Mouse (Mus musculus) ovary, postnatal 14 days (tissue): Measurements from ENCODE around the gene Elp5.

Source experiments
- DNase-seq: peaks from one replicate; pipeline ENCODE4 v3.0.0; 2022; ENCODE audit warnings: low spot score

The Elp5 gene

DNA sequence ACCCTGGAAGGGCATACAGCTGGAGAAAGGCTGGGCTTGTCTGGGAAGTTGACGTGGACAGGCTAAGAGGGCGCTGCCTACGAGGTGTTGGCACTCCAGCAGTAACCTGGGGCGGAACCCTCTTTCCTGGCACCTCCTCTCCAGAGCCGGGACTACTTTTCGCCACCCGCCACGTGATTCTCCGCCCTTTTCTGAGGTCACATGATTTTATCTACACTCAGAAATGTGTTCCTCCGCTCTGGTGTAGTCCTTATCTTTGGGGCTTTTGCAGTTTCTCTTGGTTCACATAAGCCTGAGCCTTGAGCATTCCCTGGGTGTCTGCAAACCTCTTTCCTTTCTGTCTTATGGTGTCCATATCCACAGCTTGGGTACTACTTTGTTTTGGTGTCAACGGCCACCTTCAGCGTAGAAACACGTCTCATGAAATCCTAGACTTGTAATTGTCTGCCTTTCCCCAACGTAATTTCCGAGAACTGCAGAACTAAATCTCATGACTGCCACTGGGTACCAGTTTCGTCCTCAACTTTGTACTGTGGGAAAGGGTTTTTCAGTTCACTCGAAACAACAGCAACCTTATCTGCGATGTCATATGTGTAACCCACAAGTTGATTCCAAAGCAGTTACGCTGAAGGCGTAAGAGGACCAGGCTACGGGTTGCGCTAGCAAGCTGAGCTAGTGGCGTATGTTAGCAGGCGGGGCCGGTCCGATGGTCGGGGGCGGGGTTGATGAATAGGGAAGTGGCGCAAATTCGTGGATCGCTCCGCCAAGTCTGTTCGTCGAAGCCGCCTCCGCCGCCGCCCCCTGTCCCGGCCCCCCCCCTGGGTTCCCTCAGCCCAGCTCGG lies 8.8 kb upstream of the Elp5 start, which contains the start of gene Gabarap:
Gene Gabarap, plus strand, starts transcription at position 294 of the 842 bp plus-strand sequence.
- peak; percentile 95 for DNase-seq

DNA sequence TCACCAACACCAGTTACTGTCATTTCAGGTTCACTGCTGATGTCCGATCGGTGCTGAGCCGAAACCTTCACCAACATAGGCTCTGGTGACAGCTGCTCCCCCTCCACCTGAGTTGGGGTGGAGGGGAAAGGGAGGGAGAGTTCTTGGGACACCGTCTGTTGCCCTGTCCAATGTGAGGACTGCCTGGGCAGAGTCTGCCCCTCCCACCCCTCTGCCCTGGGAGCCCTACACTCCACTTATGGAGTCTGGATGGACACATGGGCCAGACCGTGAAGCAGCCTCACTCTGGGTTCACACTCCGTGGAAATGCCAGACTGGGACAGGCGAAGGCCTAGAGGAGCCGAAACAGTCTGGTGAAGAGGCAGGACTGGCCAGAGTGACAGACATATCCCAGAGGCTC lies 7.6 kb upstream of the Elp5 start:
- no peak for DNase-seq

DNA sequence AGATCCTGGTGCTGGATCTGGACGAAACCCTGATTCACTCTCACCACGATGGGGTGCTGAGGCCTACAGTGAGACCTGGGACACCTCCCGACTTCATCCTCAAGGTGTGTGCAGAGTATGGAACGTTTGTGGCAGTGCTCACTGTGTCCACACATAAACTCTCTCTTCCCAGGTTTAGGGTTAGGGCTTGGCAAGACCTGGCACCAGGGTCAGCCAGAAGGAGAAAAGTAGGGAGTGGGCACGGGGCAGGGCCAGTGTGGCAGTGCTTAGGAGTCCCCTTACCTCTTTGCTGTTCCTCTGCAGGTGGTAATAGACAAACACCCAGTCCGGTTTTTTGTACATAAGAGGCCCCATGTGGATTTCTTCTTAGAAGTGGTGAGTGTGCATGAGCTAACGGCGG lies 2.1 kb upstream of the Elp5 start:
- no peak for DNase-seq

DNA sequence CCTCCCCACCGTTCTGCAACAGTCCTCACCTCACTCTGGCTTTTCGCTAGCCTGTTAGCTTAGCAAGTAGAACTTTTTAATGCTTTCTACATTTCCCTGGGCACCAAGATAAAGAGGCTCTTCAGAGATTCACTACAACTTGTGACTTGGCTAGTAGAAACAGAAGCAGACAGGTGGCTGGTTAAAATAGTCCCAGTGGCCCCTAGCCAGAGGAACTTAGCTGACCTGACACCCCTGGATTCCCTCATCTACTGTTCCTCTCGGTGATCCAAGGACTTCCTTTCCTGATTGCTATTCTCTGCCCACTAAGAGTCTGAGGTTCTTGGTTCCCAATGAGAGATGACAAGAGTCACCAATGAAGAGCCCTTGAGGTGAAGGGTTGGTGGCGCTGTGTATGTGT lies 1.1 kb upstream of the Elp5 start:
- no peak for DNase-seq

DNA sequence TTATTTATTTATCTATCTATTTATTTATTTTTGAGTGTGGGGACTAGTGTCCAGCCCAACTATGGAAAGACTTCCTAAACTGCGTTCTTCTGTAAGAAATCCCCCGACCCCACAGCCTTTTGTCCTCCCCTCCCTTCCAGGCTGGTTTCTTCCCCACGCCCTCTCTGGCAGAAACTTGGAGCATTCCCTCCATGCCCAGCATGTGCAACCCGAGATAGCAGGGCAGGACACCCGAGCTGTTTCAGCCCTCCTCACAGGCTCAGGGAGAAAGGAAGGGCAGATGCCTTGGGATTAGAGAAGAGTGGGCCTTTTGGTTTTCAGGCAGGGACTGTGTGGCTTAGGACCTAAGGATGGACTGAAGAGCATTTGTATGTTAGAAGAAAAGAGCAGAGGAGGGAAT lies 560 bp upstream of the Elp5 start:
- DNase-seq: no peak

DNA sequence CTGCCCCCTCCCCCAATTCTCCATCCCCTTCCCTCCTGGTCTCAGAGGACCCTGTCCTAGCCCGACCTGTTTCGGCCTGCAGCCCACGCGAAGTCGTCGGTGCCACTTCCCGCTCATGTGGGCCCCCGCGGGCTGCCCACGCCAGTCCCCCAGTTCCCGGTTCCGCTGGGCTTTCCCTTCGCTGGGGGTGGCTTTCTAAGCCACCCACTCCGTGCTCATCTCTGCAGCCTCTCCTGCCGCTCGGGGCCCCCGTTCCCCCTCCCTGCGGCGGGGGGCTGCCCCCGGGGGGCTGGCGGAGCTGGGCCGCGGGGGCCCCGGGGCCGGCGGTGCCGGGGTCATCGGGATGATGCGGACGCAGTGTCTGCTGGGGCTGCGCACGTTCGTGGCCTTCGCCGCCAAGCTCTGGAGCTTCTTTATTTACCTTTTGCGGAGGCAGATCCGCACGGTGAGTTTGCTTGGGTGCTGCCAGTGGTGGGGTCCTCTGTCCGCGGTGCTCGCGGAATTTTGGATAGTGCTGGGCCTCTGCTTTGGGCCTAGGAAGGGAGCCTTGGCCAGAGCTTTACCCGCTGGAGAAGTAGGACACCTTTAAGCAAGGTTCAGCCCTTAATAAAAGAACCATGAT lies 1.1 kb downstream of the Elp5 start, which contains the start of gene Ctdnep1:
Gene Ctdnep1, plus strand, starts transcription at position 16 of the 622 bp plus-strand sequence.
- no peak for DNase-seq

DNA sequence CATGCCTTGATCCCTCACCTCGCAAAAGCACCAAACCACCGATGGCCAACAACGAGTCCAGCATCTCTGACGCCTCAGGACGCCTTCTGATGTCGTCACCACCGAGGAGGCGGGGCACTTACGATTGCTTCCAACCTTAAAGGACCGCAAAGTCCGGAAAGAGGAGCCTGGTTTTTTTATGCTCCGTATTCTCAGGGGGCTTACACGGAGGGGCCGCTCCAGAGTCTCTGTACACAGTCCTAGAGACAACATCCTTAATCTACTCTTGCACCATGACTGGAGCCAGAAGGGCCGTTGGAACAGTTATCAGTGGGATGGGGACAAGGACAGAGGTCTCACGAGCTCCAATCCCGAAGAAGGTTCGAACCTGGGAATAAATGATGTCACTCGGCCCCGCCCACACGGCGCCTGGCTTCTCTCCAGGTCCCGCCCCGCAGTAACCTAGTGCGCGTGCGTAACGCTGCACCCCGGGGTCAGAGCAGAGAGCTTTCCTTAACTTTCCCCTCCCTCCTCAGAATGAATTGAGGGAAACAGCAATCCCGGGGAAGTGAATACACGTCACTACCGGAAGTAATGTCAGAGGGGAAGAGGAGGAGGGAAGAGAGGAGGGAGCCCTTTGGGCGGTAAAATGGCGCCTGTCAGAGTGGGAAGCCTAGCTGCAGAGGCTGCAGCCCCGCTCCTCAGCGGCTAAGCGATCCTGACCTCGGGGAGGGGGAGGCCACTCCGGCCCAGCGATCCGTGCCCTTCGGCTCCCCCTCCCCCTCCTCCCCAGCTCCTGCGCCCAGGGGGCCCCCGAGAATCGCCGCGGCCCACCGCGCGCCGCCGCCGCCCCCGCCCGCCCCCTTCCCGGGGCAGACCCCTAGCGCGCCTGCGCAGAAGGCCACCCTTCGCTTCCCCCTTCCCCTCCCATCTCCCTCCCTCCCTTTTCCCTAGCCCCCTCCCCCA lies 1.8 kb downstream of the Elp5 start:
- peak; percentile 100 for DNase-seq

DNA sequence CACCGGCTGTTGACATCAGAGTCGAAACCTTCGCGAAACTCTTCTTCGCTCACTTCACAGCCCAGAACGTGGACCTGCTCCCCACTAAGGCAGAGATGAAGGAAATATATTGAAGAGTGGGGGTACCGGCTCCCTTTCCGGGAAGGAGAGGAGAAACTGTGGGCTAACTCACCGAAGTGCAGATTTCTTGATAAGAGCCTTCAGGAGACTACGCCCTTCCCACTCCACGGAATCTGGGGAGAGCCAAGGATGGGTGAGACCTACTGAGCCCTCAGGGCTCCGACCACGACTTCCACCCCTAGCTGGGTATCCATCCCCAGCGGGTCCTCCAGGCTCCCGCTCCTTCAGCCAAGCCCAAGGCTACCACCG lies 2.5 kb downstream of the Elp5 start:
- no peak for DNase-seq

DNA sequence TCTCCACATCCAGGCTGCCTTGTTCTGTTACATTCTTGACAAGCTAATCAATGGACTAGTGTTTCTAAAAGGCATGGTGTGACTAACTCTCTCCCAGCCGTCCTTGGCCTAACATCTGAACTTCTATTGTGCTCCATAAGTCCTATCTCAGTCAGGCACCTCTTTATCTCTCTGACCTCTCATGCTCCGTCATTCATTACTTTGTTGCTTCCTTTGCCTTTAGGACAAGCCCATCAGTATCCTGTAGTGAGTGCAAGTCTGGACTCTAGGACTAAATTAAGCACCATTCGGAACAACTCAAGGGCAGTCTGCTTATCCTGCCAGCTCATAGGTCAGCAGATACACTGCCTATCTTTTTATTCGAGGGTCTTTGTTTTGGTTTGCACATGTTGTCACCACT lies 6.0 kb downstream of the Elp5 start:
- DNase-seq: no peak

DNA sequence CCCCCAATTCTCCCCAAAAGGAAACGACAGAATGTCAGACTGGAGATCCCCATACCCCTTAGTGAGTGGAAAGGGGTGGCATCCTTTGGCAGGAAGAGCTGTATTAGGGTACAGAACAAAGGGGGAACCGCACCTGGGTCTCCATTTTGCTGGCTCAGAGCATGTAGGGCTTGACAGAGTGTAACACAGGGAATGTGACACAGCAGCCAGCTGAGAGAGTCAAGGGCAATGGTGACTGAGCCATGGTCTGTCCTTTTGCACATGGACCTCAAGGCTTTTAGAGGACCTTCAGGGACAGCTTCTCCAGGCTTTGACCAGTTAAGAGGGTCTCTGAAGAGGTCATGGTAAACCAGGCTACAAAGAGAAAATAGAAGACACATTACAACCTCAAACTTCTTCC lies 7.4 kb downstream of the Elp5 start:
- DNase-seq: no peak

DNA sequence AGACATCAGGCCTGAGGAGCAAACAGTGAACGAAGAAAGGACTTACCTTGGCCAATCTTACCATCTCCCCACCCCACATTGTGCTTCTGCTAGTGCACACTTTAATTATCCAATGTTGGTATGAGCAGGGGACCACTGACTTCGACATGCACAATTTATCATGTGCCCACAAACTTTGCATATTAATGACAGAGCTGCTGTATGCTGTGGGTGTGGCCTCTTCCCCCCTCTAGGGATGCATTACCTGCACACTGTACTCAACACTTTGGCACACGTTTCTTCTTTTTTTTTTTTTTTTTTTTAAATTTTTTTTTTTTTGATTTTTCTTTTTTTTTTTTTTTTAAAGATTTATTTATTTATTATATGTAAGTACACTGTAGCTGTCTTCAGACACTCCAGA lies 11.5 kb downstream of the Elp5 start:
- no peak for DNase-seq

DNA sequence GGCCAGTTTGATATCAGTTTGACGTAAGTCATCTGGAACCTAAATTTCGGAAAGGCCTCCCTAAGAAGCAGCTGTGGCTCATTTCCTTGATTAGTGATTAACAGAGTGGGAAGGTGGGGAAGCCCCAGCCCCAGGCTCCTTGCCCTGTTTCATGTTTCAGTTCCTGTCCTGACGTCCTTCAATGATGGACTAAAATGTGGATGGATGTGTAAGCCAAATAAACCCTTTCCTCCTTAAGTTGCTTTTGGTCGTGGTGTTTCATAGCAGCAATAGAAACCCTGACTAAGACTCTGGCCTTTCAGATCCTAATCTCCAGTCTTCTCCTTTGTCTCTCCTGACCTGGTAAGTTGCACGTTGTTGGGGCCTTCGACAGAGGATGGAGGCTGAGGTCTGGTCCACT lies 12.1 kb downstream of the Elp5 start:
- no peak for DNase-seq

DNA sequence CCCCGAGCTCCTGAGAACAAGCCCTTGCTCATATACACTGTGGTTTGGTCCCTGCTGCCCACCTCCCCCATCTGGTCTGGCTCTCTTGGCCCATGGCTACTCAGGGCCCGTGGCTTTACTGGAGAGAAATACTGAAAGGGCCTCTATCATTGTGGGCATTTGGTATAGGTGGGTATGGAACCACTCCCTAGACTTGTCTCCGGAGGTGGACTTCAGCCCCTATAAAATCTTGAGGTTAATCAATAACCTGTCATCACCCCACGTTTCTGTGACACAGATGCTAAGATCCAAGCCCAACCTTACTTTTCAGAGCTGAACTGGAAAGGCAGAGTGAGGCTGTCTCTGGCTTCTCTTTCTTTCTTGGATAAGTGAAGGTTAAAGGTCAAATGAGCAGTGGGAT lies 13.5 kb downstream of the Elp5 start:
- no peak for DNase-seq

DNA sequence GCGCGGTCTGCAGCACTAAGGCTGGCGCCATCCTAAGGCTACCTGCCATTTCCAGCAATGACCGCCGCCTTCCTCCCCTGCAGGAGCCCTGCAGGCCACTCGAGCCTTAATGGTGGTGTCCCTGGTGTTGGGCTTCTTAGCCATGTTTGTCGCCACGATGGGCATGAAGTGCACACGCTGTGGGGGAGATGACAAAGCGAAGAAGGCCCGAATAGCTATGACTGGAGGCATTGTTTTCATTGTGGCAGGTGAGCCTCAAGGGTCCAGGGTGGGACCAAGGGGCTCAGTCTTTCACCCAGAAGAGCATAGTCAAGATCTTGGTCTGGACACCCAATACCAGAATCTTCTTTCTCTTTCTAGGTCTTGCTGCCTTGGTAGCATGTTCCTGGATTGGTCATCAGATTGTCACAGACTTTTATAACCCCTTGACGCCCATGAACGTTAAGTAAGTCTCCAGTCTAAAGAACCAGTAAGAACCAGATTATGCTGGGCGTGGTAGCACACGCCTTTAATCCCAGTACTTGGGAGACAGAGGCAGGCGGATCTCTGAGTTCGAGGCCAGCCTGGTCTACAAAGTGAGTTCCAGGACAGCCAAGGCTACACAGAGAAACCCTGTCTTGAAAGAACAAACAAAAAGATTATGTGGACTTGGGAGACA lies 15.3 kb downstream of the Elp5 start:
- no peak for DNase-seq

DNA sequence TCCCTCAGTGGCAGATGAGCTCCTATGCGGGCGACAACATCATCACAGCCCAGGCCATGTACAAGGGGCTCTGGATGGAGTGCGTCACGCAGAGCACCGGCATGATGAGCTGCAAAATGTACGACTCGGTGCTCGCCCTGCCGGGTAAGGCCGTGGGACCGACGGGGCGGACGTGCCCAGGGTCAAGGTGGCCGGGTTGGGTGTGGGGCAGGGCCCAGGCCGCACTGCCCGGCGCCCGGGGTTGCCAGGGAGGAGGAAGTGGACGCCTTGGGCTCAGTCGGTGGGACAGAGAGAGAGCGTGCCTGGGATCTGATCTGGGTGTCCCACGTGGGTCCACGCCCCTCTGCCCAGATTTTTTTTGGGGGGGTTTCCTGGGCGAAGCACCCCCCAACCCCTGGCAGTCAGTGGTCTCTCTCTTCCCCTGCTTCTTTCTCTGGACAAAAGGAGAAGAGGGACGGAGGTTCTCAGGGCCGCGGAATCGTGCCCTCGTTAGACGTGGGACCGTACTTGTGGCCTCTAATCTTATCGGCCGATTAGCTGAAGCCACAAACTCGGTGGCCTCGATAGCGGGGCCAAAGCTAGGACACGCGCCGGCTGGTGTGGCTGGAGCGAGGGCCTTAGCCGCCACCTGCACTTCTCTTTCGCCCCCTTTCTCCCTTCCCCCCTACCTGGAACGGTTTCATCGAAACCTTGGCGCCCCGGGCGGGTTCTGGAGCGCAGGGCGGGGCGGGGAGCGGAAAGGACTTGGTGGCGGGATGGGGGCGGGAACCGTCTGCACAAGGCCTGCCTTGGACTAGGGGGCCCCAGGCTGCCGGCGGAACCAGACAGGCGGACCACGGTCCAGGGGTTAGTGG lies 16.1 kb downstream of the Elp5 start:
- no peak for DNase-seq

DNA sequence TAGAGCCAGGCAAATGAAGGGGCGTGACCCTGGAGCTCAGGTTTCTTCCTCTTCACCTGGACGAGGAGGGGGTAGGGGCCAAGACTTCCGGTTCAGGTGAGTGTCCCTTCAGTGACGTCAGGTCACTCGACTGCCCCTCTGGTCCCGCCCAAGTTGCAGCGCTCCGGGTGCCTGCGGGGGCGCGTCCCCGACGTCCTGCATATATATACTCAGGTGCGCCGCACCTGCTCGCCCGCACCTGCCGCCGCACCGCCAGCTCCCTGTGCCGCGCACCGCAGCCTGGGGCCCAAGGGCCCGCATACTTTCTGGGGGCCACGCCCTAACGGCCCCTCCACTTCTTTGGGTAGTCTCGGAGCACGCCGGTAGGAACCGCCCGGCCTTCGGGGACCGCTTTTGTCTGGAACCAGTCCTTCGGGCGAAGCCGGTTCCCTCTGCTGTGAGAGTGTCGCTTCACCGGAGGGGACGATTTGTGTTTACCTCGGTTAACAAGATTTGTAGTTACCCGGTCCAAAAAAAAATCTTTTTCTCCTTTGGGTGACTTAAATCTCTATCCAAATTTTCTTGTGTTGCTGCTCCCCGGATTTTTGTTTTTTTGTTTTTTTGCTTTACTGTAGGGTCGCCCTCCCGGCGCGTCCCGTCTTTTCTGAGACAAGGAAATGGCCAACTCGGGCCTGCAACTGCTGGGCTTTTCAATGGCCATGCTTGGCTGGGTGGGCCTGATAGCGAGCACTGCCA lies 16.9 kb downstream of the Elp5 start:
- no peak for DNase-seq

DNA sequence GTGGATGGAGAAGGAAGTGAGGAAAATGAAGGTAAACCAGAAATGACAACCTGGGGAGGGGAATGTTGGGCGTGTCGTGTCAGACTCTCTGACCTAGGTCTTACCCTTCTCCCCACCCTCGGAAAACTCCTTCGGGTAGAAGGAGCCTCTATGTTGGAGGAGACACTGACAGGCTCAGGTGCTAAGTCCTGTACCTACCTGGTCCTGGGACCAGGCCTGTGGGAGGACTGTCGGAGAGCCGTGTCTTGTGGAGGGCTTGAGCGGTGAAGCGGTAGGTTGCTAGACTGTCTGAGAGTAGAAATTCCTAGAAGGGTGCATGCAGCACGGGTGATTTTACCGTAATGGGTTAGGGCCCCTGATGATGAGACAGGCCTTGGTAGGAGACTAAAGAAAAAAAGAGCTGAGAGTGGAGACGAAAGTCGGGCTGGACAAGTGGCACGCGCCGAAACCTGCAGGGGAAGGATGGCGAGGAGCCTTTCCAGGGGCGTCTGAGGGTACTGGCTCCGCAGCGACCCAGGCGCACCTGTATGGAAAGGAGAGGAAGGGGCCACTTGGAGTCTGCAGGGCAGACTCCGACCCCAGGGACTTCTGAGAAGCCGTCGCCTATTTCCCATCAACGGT lies 17.6 kb downstream of the Elp5 start, which contains the start of gene Cldn7:
Gene Cldn7, plus strand, starts transcription at position 130 of the 621 bp plus-strand sequence.
- no peak for DNase-seq

DNA sequence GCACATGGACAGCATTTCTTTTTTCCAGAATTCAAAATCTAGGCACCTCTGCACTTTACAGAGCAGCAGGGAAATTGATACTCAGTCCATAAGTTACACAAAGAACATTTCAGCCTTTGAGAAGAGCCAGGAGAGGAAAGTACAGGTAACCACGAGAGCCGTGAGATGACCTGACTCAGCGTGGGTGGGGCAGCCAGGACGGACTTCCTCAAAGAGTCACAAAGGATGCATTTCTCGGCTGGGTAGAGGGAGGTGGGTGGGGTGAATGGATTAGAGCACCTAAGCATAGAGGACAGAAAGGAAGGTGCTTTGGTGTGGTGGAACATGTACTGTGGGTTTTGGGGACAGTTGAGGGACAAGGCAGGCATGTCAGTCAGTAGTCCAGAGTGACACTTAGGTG lies 20.5 kb downstream of the Elp5 start:
- no peak for DNase-seq

DNA sequence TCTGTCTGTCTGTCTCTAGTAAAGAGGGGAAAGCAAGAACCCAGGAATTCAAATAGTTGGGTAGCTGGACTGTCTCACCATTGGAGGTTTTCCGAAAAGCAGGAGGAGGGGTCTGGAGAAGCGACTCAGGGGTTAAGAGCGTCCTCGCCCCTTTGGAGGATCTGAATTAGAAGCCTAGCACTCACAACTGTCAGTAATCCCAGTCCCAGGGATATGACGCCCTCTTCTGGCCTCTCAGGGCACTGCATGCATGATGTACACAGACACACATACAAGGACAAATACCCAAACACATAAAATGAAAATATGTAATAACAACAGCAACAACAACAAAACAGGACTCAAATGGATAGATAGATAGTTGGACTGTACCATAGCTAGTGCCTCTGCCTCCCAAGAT lies 21.7 kb downstream of the Elp5 start:
- no peak for DNase-seq

DNA sequence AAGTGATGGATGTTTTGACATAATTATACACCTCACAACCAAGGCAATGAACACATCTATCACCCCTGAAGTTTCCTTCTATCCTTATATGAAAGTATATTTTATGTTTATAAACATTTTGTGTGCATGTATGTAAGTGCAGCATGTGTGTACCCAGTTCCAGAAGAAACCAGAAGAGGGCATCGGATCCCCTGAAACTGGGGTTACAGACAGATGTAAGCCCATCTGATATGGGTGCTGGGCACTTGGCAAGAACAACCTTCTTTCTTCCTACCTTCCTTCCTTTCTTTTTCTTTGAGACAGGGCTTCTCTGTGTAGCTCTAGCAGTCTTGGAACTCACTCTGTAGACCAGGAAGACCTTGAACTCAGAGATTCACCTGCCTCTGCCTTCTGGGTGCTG lies 26.1 kb downstream of the Elp5 start:
- DNase-seq: no peak
